Mouse (Mus musculus) myocyte (in vitro differentiated cells): ENCODE data around the gene Dnajc27. TPM values are rescaled to one million over a fixed set of nuclear protein-coding genes. Genes with fewer than 3 reads are reported as not detected.
A peak's percentile ranks its signal among the peaks of the same experiment; 100 is the strongest.

Experiments used
- H3K27me3 ChIP-seq: one replicate; pipeline ENCODE4 v1.6.1; 2011; ENCODE audit not compliant: control insufficient read depth, insufficient read depth, insufficient read length
- H3K36me3 ChIP-seq: one replicate; pipeline ENCODE4 v1.6.1; 2011; ENCODE audit not compliant: control insufficient read depth, insufficient read depth
- H3K4me2 ChIP-seq: one replicate; pipeline ENCODE4 v1.6.1; 2011; ENCODE audit warnings: low read depth, control low read depth
- H3K4me3 ChIP-seq: one replicate; pipeline ENCODE4 v1.5.1; 2011; ENCODE audit warnings: mild to moderate bottlenecking, control low read depth, moderate library complexity
- H3K79me2 ChIP-seq: one replicate; pipeline ENCODE4 v1.6.1; 2011; ENCODE audit not compliant: control insufficient read depth, insufficient read depth
- H3ac ChIP-seq: one replicate; pipeline ENCODE4 v1.6.1; 2011; ENCODE audit not compliant: control insufficient read depth, insufficient read length
- CEBPB ChIP-seq: IDR thresholded peaks from 2 replicates; pipeline ENCODE4 v1.6.1; 2011; ENCODE audit warnings: mild to moderate bottlenecking, moderate library complexity; ENCODE audit not compliant: poor library complexity, insufficient read depth, severe bottlenecking
- E2F4 ChIP-seq: IDR thresholded peaks from one replicate; pipeline ENCODE4 v1.6.1; 2011; ENCODE audit warnings: mild to moderate bottlenecking, control low read depth, moderate library complexity; ENCODE audit not compliant: insufficient read depth
- MAX ChIP-seq: IDR thresholded peaks from one replicate; pipeline ENCODE4 v1.6.1; 2011; ENCODE audit warnings: low read depth, mild to moderate bottlenecking, control low read depth
- MYOD1 ChIP-seq, 3 experiments: IDR thresholded peaks; one replicate each; pipeline ENCODE4 v1.6.1; 2011; ENCODE audit warnings: control low read depth in 2 of 3, low read depth in 2 of 3, mild to moderate bottlenecking in 2 of 3, moderate library complexity in 1 of 3; ENCODE audit not compliant: insufficient read length in 2 of 3, control insufficient read depth in 1 of 3
- MYOG ChIP-seq, 3 experiments: IDR thresholded peaks; one replicate each; pipeline ENCODE4 v1.6.1; 2011; ENCODE audit warnings: control low read depth in 2 of 3, low read depth in 2 of 3, mild to moderate bottlenecking in 2 of 3; ENCODE audit not compliant: insufficient read length in 2 of 3, control insufficient read depth in 1 of 3, insufficient read depth in 1 of 3
- POLR2A ChIP-seq: IDR thresholded peaks from one replicate; pipeline ENCODE4 v1.6.1; 2011; ENCODE audit warnings: low read depth, mild to moderate bottlenecking, control low read depth, moderate library complexity; ENCODE audit not compliant: insufficient read length
- REST ChIP-seq: IDR thresholded peaks from one replicate; pipeline ENCODE4 v1.6.1; 2011; ENCODE audit warnings: mild to moderate bottlenecking, control low read depth, moderate library complexity; ENCODE audit not compliant: insufficient read depth, insufficient read length
- SRF ChIP-seq: IDR thresholded peaks from one replicate; pipeline ENCODE4 v1.6.1; 2011; ENCODE audit warnings: low read depth; ENCODE audit not compliant: control insufficient read depth, insufficient read length
- TCF3 ChIP-seq: IDR thresholded peaks from one replicate; pipeline ENCODE4 v1.6.1; 2011; ENCODE audit warnings: low read depth, control low read depth; ENCODE audit not compliant: insufficient read length
- USF1 ChIP-seq: IDR thresholded peaks from one replicate; pipeline ENCODE4 v1.6.1; 2011; ENCODE audit warnings: low read depth, mild to moderate bottlenecking, control low read depth, moderate library complexity
- polyA plus RNA-seq: library from polyadenylated mRNA; unstranded; fragments of >200 nt; fragmentation: generic; extraction: Trizol; gene quantifications from one replicate; pipeline ENCODE4 v1.2.1, GENCODE M21; 2012; ENCODE audit warnings: missing spikeins

Dnajc27 gene
- polyA plus RNA-seq, 1 experiment = 4.8 TPM

- Histone ChIP-seq H3K27me3 (no peaks in the 10 kb centered on the region), H3ac (no peak overlapping the region), H3K4me3 (no peak overlapping the region), H3K4me2 (no peak overlapping the region), H3K36me3 (no peaks in the 10 kb centered on the region), H3K79me2 (no peaks in the 10 kb centered on the region)
- TF ChIP-seq E2F4 (no peak), POLR2A (no peak), MAX (no peak), SRF (no peak)
These were observed 75.1 kb downstream of the Dnajc27 start for GRCm38 (mm10) chr12:4157466-4157865.

DNA sequence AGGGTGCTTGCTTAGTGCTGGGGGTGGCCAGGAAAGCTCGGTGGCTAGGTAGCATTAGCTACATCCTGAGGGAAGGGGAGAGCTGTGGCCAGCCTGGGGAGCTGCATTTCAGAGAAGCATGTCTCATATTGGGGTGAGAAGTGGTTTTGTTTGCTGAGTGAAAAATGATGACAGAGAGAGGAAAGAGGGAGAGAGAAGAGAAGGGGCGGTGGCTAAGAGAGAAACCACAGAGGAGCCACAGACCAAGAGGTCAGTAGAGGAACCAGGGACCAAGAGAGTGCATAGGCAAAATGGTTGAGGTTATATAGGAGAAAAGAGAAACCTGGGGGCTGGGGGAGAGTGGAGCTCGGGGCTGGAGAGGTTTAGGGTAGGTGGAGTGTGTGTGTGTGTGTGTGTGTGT is 75.8 kb downstream of the Dnajc27 start:
- peak; percentile 64; the same call in 1 of the 2 replicates for TF ChIP-seq CEBPB
- no peak for TF ChIP-seq USF1
- H3K27me3 ChIP-seq = no peaks in the 10 kb centered on the region
- H3ac ChIP-seq = no peak overlapping the region
- H3K4me2 ChIP-seq = peak overlapping the region; percentile 40
- no peaks in the 10 kb centered on the region for H3K79me2 ChIP-seq
- H3K36me3 ChIP-seq = no peaks in the 10 kb centered on the region
- H3K4me3 ChIP-seq = no peak overlapping the region

GRCm38 (mm10) chr12:4158868-4159632 is 76.7 kb downstream of the Dnajc27 start:
- H3K4me2 ChIP-seq = no peak overlapping the region
- H3K36me3 ChIP-seq = no peaks in the 10 kb centered on the region
- no peak overlapping the region for H3ac ChIP-seq
- no peaks in the 10 kb centered on the region for H3K79me2 ChIP-seq
- no peak overlapping the region for H3K4me3 ChIP-seq
- no peak for TF ChIP-seq MYOD1 (IDR thresholded peaks at IDR 0.05; ENCODE audit: control insufficient read depth in 1 of 3, insufficient read length in 2 of 3, low read depth in 2 of 3)
- TF ChIP-seq MYOG (IDR thresholded peaks at IDR 0.05; ENCODE audit: control insufficient read depth in 1 of 3, insufficient read depth in 1 of 3, insufficient read length in 2 of 3, low read depth in 2 of 3) = no peak
- no peak for TF ChIP-seq TCF3
- TF ChIP-seq REST = no peak
- TF ChIP-seq POLR2A = no peak
- no peak for TF ChIP-seq USF1
- TF ChIP-seq MAX = no peak
- H3K27me3 ChIP-seq = no peaks in the 10 kb centered on the region

Other genes starting within 250 kb of the Dnajc27 start
- not detected for gene Pomc, start 127.6 kb upstream of the Dnajc27 start, polyA plus RNA-seq
- gene Efr3b, start 43.7 kb upstream of the Dnajc27 start, polyA plus RNA-seq = 0.02 TPM
- gene Adcy3, start 50.5 kb downstream of the Dnajc27 start, polyA plus RNA-seq = 0.85 TPM
- 3.5 TPM for gene Ptrhd1, start 151.4 kb downstream of the Dnajc27 start, polyA plus RNA-seq
- gene Cenpo, start 151.7 kb downstream of the Dnajc27 start, polyA plus RNA-seq = 5.5 TPM